In the genomic region with DNA sequence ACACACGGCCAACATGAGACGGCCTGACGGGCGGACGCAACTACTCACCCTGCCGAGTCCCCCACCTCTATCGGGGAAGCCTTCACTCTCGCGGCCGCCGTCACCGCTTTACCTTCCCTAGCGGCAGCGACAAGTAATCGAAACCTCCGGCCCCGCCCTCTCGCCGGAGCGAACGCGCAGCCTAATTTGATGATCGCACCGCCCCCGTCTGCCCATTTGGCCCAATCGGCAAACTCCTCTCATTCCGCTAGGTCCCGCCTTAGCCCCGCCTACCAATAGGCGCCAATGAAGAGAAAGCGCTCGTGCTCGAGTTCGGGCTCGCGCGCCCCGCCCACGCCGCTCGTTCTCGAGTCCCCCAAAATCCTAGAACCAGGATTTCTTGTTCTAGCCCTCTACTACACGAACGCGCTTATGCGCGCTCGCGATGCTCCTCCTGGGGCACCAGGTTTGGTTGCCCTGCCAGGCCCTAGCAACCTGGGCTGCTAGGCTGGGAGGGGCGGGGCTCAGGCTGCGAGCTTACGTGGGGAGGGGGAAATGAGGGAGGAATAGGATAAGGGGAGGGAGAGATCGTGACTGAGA, we compare ENCODE assay signal across 1 mouse cellular context.
TF ChIP-seq lines count a peak whose summit lies in the region.

Gene Cdkl5 (minus strand): TSS at position 162 of the 579 bp plus-strand sequence.

TF ChIP-seq in MEL, 35 proteins besides CTCF, POLR2A, EP300 and RAD21 (continued from another document):
- TF ChIP-seq MEF2A (IDR thresholded peaks at IDR 0.05; ENCODE audit: extremely low read depth, insufficient replicate concordance, low read depth, low read length, poor library complexity, severe bottlenecking) (no peak), MAX (IDR thresholded peaks at IDR 0.05; ENCODE audit: low read length) (no peak), MYC (IDR thresholded peaks at IDR 0.05; ENCODE audit: low read depth, low read length) (no peak), ZNF384 (IDR thresholded peaks at IDR 0.05; ENCODE audit: low read depth, low read length) (no peak), TCF12 (IDR thresholded peaks at IDR 0.05; ENCODE audit: low read depth, low read length) (peak; percentile 47; the same call in 1 of the 2 replicates), KAT2A (conservative IDR thresholded peaks at IDR 0.05; ENCODE audit: low read depth, low read length) (no peak)
